Mouse (Mus musculus) intestine, embryonic 16.5 days (tissue): ENCODE data around the gene Sohlh1. TPM values are rescaled to one million over a fixed set of nuclear protein-coding genes. Genes with fewer than 3 reads are reported as not detected.

Experiments
- ATAC-seq: fragments of 200-750 bp; cut with Nextera tagmentation; 2 replicates; pipeline ENCODE4 v1.8.0; 2017; ENCODE audit warnings: moderate TSS enrichment, moderate library complexity
- H3K27ac ChIP-seq: fragments of 300-500 bp; sonication (generic); 2 replicates; pipeline ENCODE4 v1.5.1; 2014; ENCODE audit warnings: mild to moderate bottlenecking, low read length
- H3K27me3 ChIP-seq: fragments of 300-500 bp; sonication (generic); replicated peaks from 2 replicates; pipeline ENCODE4 v1.6.1; 2014; ENCODE audit warnings: low read length, control low read depth, mixed read lengths; ENCODE audit not compliant: control insufficient read depth, insufficient read depth
- H3K36me3 ChIP-seq: fragments of 300-500 bp; sonication (generic); 2 replicates; pipeline ENCODE4 v1.6.1; 2014; ENCODE audit warnings: low read length, control low read depth; ENCODE audit not compliant: control insufficient read depth, insufficient read depth
- H3K4me1 ChIP-seq: fragments of 300-500 bp; sonication (generic); 2 replicates; pipeline ENCODE4 v1.6.1; 2014; ENCODE audit warnings: low read length, control low read depth, mixed read lengths; ENCODE audit not compliant: control insufficient read depth, insufficient read depth
- H3K4me2 ChIP-seq: fragments of 300-500 bp; sonication (generic); 2 replicates; pipeline ENCODE4 v1.6.1; 2014; ENCODE audit warnings: low read depth, low read length, control low read depth
- H3K4me3 ChIP-seq: fragments of 300-500 bp; sonication (generic); 2 replicates; pipeline ENCODE4 v1.5.1; 2014; ENCODE audit warnings: mild to moderate bottlenecking, low read length
- H3K9ac ChIP-seq: fragments of 300-500 bp; sonication (generic); 2 replicates; pipeline ENCODE4 v1.6.1; 2014; ENCODE audit warnings: low read depth, low read length
- H3K9me3 ChIP-seq: fragments of 300-500 bp; sonication (generic); 2 replicates; pipeline ENCODE4 v1.6.1; 2016; ENCODE audit warnings: low read length, control low read depth; ENCODE audit not compliant: control insufficient read depth
- WGBS: fragments of 180-500 bp; shearing (Covaris S2); extraction: QIAGEN DNeasy Blood & Tissue Kit; methylation state at CpG from one replicate; pipeline ENCODE4 v1.1.7; 2014; 5-methylcytosine and 5-hydroxymethylcytosine counted together
- polyA plus RNA-seq: library from polyadenylated mRNA; unstranded; fragments of >200 nt; fragmentation: Nextera tagmentation; extraction: Ambion mirVana; gene quantifications from 2 replicates; pipeline ENCODE4 v1.2.1, GENCODE M21; 2015

Sohlh1 gene
- polyA plus RNA-seq, 1 experiment from 2014 or later, result not detected

GRCm38 (mm10) chr2:25850330-25850729 is 3.3 kb upstream of the Sohlh1 start:
- Histone ChIP-seq H3K4me2 (no peak overlapping the region), H3K4me3 (no peak overlapping the region), H3K36me3 (no peaks in the 10 kb centered on the region), H3K9me3 (no peaks in the 10 kb centered on the region), H3K9ac (no peak overlapping the region), H3K27me3 (no peaks in the 10 kb centered on the region), H3K27ac (no peak overlapping the region), H3K4me1 (no peaks in the 10 kb centered on the region)
- 9% methylated on average over 4 of the region's 4 CpGs for WGBS
- no peak for ATAC-seq

GRCm38 (mm10) chr2:25846516-25846915 is 532 bp downstream of the Sohlh1 start:
- Histone ChIP-seq H3K36me3 (no peaks in the 10 kb centered on the region), H3K9ac (no peak overlapping the region), H3K9me3 (no peaks in the 10 kb centered on the region), H3K4me2 (no peak overlapping the region), H3K4me3 (no peak overlapping the region), H3K27me3 (no peaks in the 10 kb centered on the region), H3K27ac (no peak overlapping the region), H3K4me1 (no peaks in the 10 kb centered on the region)
- ATAC-seq, result no peak
- WGBS, result 78% methylated on average over 8 of the region's 8 CpGs

GRCm38 (mm10) chr2:25844097-25844496 is 3.0 kb downstream of the Sohlh1 start:
- no peak overlapping the region for H3K4me3 ChIP-seq
- H3K9ac ChIP-seq, result no peak overlapping the region
- no peak for ATAC-seq
- WGBS, result 92% methylated on average over 3 of the region's 3 CpGs
- no peak overlapping the region for H3K27ac ChIP-seq
- H3K4me1 ChIP-seq, result no peaks in the 10 kb centered on the region
- H3K27me3 ChIP-seq, result no peaks in the 10 kb centered on the region
- no peaks in the 10 kb centered on the region for H3K36me3 ChIP-seq
- no peak overlapping the region for H3K4me2 ChIP-seq
- no peaks in the 10 kb centered on the region for H3K9me3 ChIP-seq

GRCm38 (mm10) chr2:25842758-25843157 is 4.3 kb downstream of the Sohlh1 start:
- Histone ChIP-seq H3K4me3 (no peak overlapping the region), H3K36me3 (no peaks in the 10 kb centered on the region), H3K9me3 (no peaks in the 10 kb centered on the region), H3K9ac (no peak overlapping the region), H3K4me2 (no peak overlapping the region), H3K27ac (no peak overlapping the region), H3K27me3 (no peaks in the 10 kb centered on the region), H3K4me1 (no peaks in the 10 kb centered on the region)
- no peak for ATAC-seq
- WGBS, result 87% methylated on average over 1 of the region's 1 CpGs

DNA sequence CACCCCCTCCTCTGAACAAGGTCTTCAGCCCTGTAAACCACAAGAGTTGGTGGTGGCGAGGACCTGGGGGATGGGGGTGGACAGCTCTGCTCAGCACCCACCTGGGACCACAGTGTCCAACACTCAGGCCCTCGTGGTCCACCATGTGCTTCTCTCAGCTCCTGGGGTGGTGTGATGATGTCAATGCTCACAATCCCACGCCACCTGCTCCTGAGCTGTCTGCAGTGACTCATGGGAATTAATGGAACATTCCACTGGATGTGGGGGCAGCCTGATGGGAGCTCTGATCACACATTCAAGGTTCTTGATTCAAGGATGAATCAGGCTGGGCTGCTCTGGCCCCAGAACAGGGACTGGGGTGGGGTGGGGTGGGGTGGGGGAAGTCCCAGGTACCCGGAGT is 4.9 kb downstream of the Sohlh1 start:
- Histone ChIP-seq H3K4me3 (no peak overlapping the region), H3K9ac (no peak overlapping the region), H3K4me1 (no peaks in the 10 kb centered on the region), H3K4me2 (no peak overlapping the region), H3K9me3 (no peaks in the 10 kb centered on the region), H3K27me3 (no peaks in the 10 kb centered on the region), H3K27ac (no peak overlapping the region), H3K36me3 (no peaks in the 10 kb centered on the region)
- WGBS, result 73% methylated on average over 4 of the region's 4 CpGs
- ATAC-seq, result no peak

- WGBS, result 41% methylated on average over 5 of the region's 5 CpGs
- no peaks in the 10 kb centered on the region for H3K4me1 ChIP-seq
- no peaks in the 10 kb centered on the region for H3K9me3 ChIP-seq
- no peak overlapping the region for H3K27ac ChIP-seq
- no peak overlapping the region for H3K4me3 ChIP-seq
- H3K27me3 ChIP-seq, result no peaks in the 10 kb centered on the region
- no peaks in the 10 kb centered on the region for H3K36me3 ChIP-seq
- ATAC-seq, result peak; percentile 86
- H3K9ac ChIP-seq, result no peak overlapping the region
- H3K4me2 ChIP-seq, result no peak overlapping the region
Observed at GRCm38 (mm10) chr2:25836291-25836690, 10.8 kb downstream of the Sohlh1 start.

GRCm38 (mm10) chr2:25830786-25831185 is 16.3 kb downstream of the Sohlh1 start:
- 66% methylated on average over 3 of the region's 3 CpGs for WGBS

GRCm38 (mm10) chr2:25828344-25828947 is 18.6 kb downstream of the Sohlh1 start:
- Histone ChIP-seq H3K4me2 (no peak overlapping the region), H3K9ac (no peak overlapping the region), H3K27ac (no peak overlapping the region), H3K36me3 (no peaks in the 10 kb centered on the region), H3K27me3 (no peaks in the 10 kb centered on the region), H3K9me3 (no peaks in the 10 kb centered on the region), H3K4me3 (no peak overlapping the region), H3K4me1 (no peaks in the 10 kb centered on the region)
- 75% methylated on average over 8 of the region's 8 CpGs for WGBS
- no peak for ATAC-seq

More at GRCm38 (mm10) chr2:25830786-25831185, 16.3 kb downstream of the Sohlh1 start:
- no peak for ATAC-seq
- no peaks in the 10 kb centered on the region for H3K36me3 ChIP-seq
- H3K27ac ChIP-seq, result no peak overlapping the region
- H3K27me3 ChIP-seq, result no peaks in the 10 kb centered on the region
- no peak overlapping the region for H3K9ac ChIP-seq
- H3K4me3 ChIP-seq, result no peak overlapping the region
- H3K4me1 ChIP-seq, result no peaks in the 10 kb centered on the region
- H3K9me3 ChIP-seq, result no peaks in the 10 kb centered on the region
- no peak overlapping the region for H3K4me2 ChIP-seq

DNA sequence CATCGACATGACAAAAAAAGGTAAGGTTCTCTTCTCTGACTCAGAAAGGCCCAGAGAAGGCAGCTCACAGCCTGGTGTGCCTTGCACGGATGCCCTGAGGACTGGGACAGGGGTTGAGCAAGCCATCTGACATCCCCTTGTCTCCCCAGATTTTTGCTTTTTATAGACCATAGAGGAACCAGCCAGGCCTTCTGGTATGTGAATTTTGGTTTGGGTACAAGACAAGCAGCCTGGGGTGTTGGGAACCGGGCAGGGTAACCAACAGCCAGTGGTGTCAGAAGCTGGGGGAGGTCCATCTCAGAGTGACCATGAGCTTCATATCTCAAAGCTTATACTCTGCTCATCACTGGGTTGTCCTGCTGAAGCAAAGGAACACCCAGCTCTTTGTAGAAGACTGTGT is 22.3 kb downstream of the Sohlh1 start:
- 89% methylated on average over 3 of the region's 3 CpGs for WGBS
- ATAC-seq, result no peak
- no peaks in the 10 kb centered on the region for H3K27me3 ChIP-seq
- H3K4me1 ChIP-seq, result no peaks in the 10 kb centered on the region
- no peak overlapping the region for H3K4me3 ChIP-seq
- no peak overlapping the region for H3K27ac ChIP-seq
- no peaks in the 10 kb centered on the region for H3K36me3 ChIP-seq
- H3K9ac ChIP-seq, result no peak overlapping the region
- no peak overlapping the region for H3K4me2 ChIP-seq
- H3K9me3 ChIP-seq, result no peaks in the 10 kb centered on the region

GRCm38 (mm10) chr2:25822806-25823205 is 24.2 kb downstream of the Sohlh1 start, which contains the start of gene Lcn9:
Lcn9 (plus strand) TSS chr2:25823153.
- Histone ChIP-seq H3K36me3 (no peaks in the 10 kb centered on the region), H3K9ac (no peak within 1 kb of the TSS), H3K27me3 (no peaks in the 10 kb centered on the region), H3K4me3 (no peak within 1 kb of the TSS), H3K4me1 (no peaks in the 10 kb centered on the region), H3K4me2 (no peak within 1 kb of the TSS), H3K9me3 (no peaks in the 10 kb centered on the region), H3K27ac (no peak within 1 kb of the TSS)
- WGBS, result 88% methylated on average over 1 of the region's 1 CpGs
- no peak for ATAC-seq
